Mouse (Mus musculus): ENCODE results near the gene Gm20388.

Gm20388 gene

DNA sequence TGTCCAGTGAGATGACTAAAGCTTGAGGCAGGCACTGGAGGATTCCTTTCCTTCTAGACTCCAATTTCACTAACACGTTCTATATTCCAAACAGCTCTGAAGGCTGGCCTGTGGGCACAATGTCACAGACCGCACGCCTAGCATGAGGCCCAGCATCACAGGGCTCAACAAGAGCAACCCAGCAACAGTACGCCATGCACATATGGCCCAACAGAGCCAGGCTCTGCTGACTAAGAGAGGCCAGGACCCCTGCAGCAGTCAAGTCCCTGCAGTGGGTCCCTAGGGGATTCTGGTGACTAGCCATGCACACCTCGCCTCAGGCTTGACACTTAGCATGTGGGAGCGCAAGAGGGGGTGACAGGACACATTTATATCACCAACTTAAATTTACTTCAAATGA, 1910.2 kb downstream of the Gm20388 start:
- no peak for DNase-seq

DNA sequence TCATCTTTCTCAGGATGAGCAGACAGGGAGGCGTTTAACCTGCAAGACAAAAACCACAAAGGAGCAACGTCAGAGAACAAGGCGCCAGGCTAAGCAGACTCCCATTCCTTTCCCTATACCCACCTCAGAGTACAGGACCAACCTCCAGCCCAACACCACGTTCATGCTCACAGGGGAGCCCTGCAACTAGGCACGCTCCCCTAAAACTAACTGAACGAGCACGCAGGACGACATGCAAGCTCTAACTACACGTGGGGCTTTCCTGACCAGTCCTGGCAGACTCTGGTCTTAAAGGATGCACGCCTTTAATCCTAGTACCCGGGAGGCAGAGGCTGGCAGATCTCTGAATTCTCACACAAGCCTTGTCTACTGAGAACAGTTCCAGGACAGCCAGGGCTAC, 1910.7 kb downstream of the Gm20388 start:
- DNase-seq, result no peak

DNA sequence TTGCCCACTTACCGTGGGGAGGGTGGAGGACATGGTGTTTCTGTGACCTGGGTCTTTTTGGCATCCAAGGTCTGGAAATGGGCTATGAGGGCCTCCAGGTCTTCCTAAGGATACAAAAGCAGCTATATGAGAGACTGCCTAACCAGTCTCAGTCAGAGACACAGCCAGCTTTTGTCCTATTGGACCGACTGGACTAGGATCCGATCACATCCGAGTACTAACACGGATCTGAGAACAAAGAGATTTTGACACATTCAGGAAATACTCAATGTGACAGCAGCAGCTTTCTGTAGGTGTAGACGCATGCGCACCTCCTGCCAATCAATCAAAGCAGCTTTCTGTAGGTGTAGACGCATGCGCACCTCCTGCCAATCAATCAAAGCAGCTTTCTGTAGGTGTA, 1911.1 kb downstream of the Gm20388 start:
- DNase-seq, result no peak

DNA sequence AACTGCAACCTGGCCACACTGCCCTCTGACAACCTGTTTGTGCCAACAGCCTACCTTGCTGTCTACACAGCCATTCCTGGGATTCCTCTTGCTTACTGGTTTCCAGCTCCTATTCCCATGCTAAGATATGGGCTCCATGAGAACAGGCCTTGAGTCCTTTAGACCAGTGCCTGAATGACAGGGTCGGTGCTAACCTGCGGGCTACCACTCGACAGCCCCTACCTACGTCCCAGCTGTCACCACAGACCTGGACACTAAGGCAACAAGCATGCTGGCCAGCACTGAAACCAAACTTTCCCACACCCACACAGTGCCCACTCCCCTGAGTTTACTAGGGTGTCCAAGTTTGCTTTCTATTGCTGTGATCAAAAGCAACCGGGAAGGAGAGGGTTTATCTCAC, 1917.1 kb downstream of the Gm20388 start:
- no peak for DNase-seq

DNA sequence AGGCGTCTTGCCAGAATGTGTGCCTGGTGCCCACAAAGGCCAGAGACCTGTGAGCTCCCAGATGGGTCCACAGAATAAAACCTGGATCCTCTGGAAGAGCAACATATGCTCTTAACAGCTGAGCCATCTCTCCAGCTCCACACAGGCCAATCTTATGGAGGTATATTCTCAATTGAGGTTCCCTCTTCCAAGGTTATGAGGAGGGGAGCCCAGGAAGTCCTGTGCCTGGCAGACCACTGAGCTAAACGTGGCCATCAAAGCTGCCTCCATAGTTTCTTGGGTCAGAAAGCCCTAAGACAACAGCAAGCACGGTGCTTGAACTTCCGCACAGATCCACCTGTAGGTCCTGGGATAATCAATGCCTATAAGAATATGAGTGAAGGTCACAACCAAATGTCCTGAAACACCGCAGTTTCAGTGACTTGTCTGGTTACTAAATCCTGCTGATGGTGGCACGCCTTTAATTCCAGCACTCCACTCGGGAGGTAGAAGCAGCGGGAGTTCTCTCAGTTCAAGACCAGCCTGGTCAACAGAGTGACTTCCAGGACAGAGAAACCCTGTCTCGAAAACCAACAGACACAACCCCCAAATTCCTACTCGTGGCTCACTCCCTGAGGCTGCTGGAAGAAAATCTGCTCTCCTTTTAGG, 1917.9 kb downstream of the Gm20388 start:
- no peak for DNase-seq

DNA sequence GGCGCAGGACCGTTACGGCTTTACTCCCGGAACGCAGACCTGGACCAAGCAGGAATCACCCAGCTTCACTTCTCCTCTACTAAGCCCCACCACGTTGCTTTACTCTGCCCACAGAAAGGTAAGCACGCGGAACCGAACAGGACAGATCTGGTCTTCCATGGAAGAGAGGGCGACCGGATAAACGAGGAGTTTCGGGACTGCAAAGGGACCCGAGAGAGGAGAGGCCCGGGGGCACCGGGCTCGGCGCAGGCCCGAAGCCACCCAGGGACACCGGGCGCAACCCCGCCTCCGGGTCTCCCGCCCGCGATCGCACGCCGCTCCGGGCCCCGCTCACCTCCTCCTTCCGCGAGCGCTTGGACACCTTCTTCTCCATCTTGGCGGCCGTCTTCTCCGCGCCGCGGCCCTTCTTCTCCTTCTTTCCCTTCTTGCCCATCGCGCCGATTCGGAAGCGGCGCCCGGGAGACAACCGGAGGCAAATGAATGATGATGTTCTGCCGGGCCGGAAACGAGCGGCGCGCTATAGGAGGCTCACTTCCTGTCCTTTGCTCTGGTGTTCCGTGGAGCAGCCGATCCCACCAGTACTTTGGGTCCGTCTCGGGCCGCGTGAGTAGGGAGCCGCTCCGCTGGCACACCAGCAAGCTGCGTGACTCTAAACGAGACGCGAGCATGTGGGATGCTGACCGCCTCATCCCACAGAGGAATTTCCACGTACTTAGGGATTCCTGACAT, 1918.6 kb downstream of the Gm20388 start, which contains the start of gene Klhdc4:
TSS of gene Klhdc4 (minus strand) at position 522 of the 729 bp plus-strand sequence.
- DNase-seq, result peak; percentile 84

DNA sequence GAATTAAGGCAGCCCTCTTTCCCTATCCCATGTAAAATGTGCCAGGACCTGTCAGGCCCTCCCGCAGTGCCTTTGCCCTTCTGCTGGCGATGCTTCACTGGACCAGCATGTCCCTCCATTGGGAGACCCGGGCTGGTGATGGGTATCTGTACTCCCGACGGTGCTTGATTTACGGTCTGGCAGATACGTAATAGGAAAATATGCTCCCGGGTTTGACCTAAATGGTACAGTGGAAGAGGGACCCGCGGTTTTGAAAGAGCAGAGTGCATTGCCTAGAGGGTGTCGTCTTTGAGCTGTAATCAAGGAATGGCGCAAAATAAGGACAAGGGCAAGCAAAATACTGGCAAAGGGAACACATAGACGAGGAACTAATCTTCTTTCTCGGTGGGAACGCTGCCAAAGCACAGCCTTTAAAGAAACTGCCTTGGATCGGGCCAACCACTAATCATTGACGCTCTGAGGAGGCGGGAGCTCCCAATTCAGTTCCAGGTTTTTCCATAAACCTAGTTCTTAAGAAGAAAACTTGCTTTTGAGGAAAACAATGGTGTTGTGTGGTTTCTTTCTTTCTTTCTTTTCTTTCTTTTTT, 1919.2 kb downstream of the Gm20388 start:
- no peak for DNase-seq

DNA sequence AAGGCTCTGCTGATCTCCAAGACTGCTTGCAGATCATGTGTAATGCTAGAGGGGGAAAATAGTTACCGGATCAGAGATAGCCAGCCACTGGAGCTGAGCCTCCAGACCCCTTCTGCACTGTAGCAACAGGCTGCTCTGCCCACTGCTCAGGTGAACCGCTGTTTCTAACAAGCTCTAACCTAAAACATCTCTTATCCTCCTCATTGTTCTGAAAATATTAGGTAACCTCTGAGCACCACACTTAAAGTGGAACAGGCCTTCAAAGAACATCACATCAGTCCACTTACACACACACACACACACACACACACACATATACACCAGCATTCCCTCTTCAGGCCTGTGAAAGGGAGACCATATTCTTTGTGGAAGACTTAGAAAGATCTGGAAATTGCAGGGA, 1921.4 kb downstream of the Gm20388 start:
- no peak for DNase-seq

DNA sequence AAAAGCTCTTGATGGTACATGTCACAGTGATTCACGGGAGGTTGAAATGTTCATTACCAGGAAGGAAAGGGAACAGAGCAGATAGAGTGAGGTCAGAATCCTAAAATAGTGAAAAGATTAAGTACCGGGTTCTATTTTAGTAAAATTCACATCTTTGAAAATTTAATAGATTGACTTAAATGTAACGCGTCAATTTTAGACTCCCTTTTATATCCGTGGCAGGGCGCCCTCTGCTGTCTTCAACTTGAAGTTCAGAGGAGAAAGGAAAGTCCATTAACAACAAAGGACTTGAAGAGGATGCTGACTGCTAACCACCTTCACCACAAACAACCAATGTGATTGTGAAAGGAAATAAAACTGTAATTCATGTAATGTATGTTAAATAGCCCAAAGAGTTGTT, 1921.9 kb downstream of the Gm20388 start:
- DNase-seq, result peak; percentile 77

DNA sequence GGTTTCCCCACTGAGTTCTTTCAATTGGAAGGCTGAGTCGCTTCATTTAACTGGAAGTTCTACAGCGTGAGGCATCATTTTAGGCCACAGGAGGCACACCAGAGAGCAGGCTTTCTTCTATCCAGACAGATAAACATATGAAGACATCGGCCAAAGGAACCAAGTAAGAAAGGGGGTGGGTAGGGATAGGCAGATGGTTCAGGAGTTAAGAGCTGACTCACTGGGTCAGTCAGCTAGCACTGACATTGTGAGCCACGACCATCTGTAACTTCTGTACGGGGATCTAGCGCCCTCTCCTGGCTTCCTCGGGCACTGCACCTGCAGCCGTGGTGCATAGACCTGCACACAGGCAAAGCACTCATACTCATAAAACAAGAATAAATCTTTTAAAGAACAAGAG, 1930.6 kb downstream of the Gm20388 start:
- DNase-seq, result peak; percentile 54

DNA sequence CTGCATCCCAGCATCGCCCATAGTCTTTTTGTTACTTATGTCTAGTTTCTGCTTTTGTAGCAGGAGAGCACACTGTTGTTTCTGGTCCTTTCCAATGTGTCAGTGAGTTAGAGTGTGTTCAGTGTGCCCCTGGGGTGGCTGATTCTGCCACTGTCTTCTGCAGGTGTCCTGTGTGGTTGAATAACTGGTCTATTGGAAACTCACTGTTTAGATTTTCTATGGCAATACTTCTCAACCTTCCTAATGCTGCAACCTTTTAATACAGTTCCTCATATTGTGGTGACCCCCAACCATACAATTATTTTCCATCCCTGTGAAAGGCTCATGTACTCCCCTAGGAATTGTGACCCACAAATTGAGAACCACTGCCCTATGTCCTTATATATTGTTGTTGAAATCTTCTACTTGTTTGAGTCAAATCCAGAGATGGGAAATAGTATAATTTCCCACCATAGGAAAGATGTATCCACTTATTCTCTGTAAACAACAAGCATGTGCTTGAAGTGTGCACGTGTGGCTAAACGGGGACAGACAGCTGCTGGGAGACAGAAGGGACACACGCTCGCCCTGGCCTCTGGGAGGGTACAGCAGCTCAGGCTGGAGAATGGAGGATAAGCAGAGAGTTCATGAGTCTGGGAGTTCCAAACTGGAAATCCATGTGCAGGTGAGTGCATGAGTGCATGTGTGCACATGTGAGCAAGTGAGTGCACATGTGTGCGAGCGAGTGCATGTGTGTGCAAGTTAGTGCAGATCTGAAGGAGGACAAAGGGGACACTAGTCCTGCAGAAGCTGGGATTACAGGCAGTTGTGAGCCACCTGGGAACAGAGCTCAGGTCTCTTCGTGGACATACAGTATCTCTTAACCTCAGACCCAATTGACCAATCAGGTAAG, 1931.7 kb downstream of the Gm20388 start:
- DNase-seq, result no peak

DNA sequence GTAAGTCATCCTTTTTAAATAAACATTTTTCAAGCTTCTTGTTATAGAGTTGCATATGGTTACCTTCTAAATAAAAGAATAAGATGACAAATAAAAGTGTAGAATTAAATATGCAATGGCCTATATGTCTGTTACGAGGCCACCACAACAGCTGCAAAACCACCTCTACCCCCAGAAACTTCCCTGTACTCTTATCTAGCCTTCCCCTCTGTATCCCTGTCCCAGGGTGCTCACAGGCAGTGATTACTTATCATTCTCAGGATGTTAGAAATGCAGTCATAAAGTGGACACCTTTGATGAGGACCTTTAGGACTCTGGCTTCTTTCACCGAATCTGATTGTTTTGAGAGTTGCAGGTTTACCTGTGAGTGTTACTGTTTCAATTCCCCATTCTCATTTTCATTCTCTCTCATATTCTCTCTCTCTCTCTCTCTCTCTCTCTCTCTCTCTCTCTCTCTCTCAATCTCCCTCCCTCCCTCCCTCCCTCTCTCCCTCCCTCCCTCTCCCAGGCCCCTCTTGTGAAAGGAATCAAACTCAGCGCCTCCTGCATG, 1932.6 kb downstream of the Gm20388 start:
- no peak for DNase-seq

DNA sequence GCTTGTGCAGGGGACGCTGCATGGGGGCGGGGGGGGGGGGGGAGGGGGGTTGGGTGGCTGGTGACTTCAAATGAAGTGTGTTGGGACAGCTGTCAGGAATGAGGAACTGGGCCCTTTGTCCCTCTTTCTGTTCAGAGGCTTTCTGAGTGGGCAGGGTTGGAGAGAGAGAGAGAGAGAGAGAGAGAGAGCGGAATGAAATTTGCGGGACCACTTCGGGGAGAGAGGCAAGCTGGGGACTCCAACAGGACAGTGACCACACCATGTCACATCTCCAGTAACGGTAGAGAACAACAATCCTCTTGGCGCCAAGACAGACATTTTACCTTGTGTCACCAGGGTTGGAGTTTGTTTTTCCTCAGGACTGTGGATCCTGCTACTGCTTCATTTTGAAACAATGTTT, 1934.1 kb downstream of the Gm20388 start:
- no peak for DNase-seq

DNA sequence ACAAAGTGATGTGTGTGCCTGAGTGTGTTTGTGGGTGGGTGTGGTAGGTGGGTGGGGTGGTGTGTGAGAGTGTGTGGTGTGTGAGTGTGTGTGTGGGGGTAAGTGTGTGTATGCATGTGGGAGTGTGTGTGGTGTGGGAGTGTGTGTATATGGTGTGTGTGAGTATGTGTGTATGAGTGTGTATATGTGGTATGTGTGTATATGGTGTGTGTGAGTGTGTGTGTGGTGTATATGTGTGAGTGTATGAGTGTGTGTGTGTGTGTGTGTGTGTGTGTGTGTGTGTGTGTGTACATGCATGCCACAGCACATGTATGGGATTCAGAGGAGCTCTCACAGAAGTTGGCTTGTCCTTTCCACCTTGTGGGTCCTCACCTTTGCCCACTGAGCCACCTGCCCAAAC, 1936.2 kb downstream of the Gm20388 start:
- DNase-seq, result no peak

DNA sequence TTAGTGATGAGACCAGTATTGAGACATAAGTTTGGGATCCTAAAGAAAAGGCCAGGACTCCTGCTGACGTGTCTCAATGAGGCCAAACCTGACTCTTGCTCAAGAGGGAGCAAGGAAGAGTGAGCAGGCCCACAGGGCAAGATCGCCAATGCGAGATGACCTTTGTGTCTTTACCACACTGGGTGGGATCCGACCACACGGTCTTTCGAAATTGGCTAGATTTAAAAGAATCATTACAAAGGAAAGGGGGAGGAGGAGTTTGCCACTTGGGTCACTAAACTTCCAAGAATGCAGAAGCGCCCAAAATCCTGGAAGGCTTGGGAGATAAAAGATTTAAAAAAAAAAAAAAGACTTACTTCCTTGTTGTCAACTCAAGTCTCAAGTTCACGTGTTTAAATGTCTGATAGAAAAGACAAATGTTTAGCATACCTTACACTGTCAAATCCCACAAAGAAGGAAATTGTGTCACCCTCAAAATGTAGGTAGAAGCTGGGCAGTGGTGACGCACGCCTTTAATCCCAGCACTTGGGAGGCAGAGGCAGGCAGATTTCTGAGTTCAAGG, 1936.7 kb downstream of the Gm20388 start:
- DNase-seq, result no peak

DNA sequence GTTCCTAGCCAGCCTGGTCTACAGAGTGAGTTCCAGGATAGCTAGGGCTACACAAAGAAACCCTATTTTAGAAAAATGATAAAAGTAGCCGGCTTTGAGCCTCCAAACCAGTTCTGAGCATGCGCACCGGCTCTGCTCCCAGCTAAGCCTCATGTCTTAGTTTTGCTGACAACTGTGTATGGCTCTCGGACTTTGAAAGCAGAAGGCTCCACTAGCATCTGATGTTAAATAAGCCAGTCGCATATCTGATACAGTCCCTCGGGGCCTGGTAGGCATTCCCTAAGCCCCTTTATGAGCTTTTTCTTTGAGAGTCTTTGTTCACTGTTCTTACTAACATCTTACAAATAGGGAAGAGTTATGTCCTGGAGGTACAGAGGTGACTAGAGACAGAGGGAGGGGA, 1937.3 kb downstream of the Gm20388 start:
- no peak for DNase-seq

DNA sequence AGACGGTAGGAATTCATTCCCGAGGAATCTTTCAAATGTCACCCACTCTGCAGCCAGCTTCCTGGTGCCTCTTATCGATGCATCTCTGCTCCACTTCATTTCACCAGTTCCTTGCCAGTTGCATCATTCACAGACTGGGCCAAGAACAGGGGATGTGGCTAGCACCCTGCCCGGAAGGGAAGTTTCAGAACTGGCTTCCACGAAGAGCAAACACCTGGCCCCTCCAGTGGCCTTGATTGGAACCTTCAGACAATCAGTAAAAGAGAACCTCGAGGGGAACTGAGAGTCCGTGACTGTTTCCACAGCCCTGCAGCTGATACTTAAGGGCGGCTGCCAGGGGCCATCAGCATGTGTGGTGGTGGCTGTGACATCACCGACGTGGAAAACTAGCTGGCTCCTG, 1937.9 kb downstream of the Gm20388 start:
- DNase-seq, result no peak

DNA sequence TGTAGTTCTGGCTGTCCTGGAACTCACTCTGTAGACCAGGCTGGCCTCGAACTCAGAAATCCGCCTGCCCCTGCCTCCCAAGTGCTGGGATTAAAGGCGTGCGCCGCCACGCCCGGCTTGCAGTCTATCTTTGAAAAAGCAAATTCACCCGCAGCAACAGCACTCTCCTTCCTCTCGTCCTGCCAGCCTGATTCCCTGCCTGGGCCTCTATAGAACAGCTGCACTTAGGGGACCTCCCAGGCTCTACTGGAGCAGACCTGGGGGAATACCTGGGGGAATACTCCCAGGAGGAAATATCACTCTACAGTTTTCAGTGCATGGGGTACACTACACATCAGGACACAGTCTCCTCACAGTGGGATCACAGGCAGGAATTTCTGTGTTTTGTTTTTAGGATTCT, 1938.7 kb downstream of the Gm20388 start:
- no peak for DNase-seq

DNA sequence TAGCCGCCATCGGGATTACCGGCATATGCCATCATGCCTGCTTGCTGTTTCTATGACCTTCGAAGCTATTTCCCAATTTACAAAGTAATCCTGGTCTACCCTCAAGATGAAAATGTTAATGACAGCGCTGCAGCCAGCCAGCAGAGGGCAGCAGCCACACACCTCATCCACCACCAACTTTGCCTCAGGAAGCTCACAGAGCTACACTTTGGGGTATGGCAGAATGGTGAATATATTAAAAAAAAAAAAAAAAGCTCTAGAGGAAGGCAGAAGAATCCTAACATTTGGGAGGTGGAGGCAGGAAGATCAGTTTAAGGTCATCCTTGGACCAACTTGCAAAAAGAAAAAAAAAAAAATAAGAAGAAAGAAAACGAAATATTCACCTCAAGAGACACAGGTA, 1939.4 kb downstream of the Gm20388 start:
- peak; percentile 81 for DNase-seq

DNA sequence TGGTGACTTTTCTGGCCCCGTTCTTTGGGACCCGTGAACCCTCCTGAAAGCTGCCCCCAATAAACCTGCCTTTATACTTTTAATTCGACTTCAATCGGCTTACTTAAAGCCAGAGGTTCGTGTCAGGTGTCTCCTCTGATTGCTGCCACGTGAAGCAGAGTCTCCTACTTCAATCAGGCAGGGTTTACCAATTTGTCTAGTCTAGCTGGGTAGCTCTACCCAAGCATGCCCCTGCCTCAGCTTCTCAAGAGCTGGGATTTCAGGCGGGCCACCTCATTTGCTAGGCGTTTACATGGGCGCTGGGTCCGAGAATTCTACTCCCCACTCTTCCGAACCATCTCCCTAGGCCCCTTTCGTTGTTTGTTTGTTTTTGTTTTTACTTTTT, 1939.8 kb downstream of the Gm20388 start:
- DNase-seq, result no peak

DNA sequence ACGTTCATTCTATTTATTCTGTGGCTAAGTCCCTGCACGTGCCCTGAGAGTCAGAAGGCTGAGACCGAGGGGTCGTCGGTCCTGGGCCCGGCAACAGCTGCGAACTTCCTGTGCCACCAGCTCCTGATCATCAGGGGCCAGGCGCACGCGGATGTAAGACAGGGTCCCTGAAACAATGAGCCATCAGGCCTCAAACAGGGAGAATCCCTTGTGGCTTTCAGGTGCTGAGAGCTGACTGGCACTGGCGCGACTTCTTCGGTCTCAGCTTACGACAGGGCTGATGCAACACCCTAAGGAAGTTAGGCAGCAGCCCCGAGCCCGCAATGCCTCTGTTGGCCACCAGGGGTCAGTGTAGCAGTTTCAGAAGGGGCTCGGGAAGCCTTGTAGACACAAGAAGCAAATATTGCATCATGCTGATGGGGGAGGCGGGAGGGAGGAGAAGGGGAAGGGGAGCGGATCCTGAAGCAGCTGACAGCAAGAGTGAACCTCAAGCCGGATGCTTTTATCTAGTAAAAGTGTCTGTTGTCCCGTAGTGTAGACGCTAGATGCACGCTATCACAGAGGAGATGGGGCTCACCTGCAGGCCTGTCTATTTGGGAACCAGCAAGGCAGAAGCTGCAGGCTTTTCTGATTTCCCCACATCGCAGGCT, 1940.3 kb downstream of the Gm20388 start:
- DNase-seq, result peak; percentile 98

DNA sequence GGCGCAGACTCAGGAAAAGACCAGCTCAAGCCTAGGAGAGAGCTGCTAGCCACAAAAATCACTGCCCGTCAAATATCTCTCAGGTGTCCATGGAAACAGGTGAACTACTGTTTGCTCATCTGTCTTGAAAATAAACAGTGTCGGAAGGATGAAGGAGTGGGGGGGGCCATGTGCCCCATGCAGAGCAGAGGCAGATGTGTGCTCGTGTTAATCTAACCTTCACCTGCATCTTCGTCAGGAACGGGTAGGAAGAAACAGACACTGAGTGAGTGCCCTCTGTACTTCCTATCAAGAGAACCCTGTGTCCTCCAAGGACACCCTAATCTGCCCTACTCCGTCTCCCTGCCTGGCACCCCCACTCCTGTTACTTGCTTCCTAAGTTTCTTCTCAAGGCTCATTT, 1941.1 kb downstream of the Gm20388 start:
- DNase-seq, result no peak

Measured in liver (tissue).